Mouse (Mus musculus) hindbrain, postnatal 0 days (tissue): ENCODE measurements around the gene Ccnyl1. TPM values are rescaled to one million over a fixed set of nuclear protein-coding genes. Genes with fewer than 3 reads are reported as not detected.

Source experiments
- ATAC-seq: fragments of 200-750 bp; cut with Nextera tagmentation; 2 replicates; pipeline ENCODE4 v1.8.0; 2017; ENCODE audit warnings: mild to moderate bottlenecking, moderate TSS enrichment, moderate library complexity
- DNase-seq: peaks from one replicate; pipeline ENCODE4 v3.0.0-alpha.2; 2015; ENCODE audit warnings: low spot score
- H3K27ac ChIP-seq: fragments of 300-500 bp; sonication (generic); 2 replicates; pipeline ENCODE4 v1.5.1; 2014; ENCODE audit warnings: mild to moderate bottlenecking
- H3K27me3 ChIP-seq: fragments of 300-500 bp; sonication (generic); 2 replicates; pipeline ENCODE4 v1.6.1; 2014; ENCODE audit warnings: low read length, mixed read lengths; ENCODE audit not compliant: insufficient read depth
- H3K36me3 ChIP-seq: fragments of 300-500 bp; sonication (generic); 2 replicates; pipeline ENCODE4 v1.6.1; 2014; ENCODE audit warnings: low read length, mixed read lengths; ENCODE audit not compliant: insufficient read depth
- H3K4me1 ChIP-seq: fragments of 300-500 bp; sonication (generic); 2 replicates; pipeline ENCODE4 v1.6.1; 2014; ENCODE audit warnings: antibody characterized with exemption, low read length, mixed read lengths; ENCODE audit not compliant: insufficient read depth
- H3K4me2 ChIP-seq: fragments of 300-500 bp; sonication (generic); 2 replicates; pipeline ENCODE4 v1.6.1; 2014; ENCODE audit warnings: low read depth, mild to moderate bottlenecking, low read length, moderate library complexity, mixed read lengths
- H3K4me3 ChIP-seq: fragments of 300-500 bp; sonication (generic); 2 replicates; pipeline ENCODE4 v1.5.1; 2014; ENCODE audit warnings: low read length
- H3K9ac ChIP-seq: fragments of 300-500 bp; sonication (generic); replicated peaks from 2 replicates; pipeline ENCODE4 v1.6.1; 2014; ENCODE audit warnings: mild to moderate bottlenecking, low read length, moderate library complexity, mixed read lengths
- H3K9me3 ChIP-seq: fragments of 300-500 bp; sonication (generic); 2 replicates; pipeline ENCODE4 v1.6.1; 2016; ENCODE audit warnings: low read length, mixed read lengths
- CTCF ChIP-seq: IDR thresholded peaks from 2 replicates; pipeline ENCODE4 v1.5.1; 2016; ENCODE audit warnings: antibody characterized with exemption, control low read depth, low read depth
- WGBS: fragments of 180-500 bp; shearing (Covaris S2); extraction: QIAGEN DNeasy Blood & Tissue Kit; methylation state at CpG from one replicate; pipeline ENCODE4 v1.1.7; 2014; 5-methylcytosine and 5-hydroxymethylcytosine counted together
- polyA plus RNA-seq: library from polyadenylated mRNA; unstranded; fragments of >200 nt; fragmentation: Nextera tagmentation; extraction: Ambion mirVana; gene quantifications from 2 replicates; pipeline ENCODE4 v1.2.1, GENCODE M21; 2015
- total RNA-seq: library from RNA; depleted of rRNA; stranded (reverse); fragments of >200 nt; gene quantifications from 2 replicates; pipeline ENCODE4 v1.2.3, GENCODE M21; 2014

Gene Ccnyl1
- total and polyA plus RNA-seq, 2 experiments from 2014 or later: 3.5 to 17.5 TPM

DNA sequence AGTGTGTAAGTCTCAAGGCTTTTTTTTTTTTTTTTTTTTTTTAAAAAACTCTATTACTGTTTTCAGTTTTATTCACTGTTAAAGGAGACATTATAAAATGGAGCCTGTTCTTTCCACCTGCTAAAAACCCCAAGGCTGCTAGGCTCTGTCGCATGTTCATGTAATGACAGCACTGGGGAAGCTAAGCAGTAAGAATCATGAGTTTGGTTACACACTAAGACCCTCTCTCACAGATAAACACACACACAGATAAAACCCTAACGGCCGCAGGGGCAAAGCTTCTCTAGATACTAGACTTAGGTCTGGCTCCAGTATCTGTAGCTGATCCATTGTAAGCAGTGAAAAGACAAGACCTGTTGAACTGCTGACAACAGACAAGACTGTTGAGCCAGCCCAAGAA, 8.8 kb upstream of the Ccnyl1 start:
- Histone ChIP-seq H3K9me3 (no peaks in the 10 kb centered on the region), H3K9ac (no peak overlapping the region), H3K27me3 (no peaks in the 10 kb centered on the region), H3K36me3 (no peaks in the 10 kb centered on the region), H3K4me3 (no peak overlapping the region), H3K27ac (no peak overlapping the region), H3K4me2 (no peak overlapping the region), H3K4me1 (no peaks in the 10 kb centered on the region)
- no peak for DNase-seq
- 96% methylated on average over 3 of the region's 3 CpGs for WGBS
- TF ChIP-seq CTCF: no peak
- ATAC-seq: no peak

DNA sequence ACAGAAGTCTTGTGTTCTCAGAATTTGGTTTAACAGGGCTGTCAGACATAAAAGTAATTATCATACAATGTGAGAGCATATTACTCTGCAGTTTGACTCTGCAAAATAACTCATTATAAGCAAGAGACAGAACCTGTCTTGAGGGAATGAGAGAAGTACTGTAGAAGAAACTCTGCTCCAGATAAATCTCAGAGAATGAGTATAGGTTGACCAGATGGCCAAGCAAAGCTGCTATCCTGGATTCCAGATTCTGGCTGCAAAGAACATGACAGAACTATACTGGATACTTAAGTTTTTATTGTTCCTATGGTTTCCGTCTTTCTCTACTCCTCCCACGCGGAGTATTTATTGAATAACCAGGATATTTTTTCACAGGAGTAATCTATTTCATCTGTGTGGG, 7.2 kb upstream of the Ccnyl1 start:
- no peak for TF ChIP-seq CTCF
- Histone ChIP-seq H3K4me2 (no peak overlapping the region), H3K27me3 (no peaks in the 10 kb centered on the region), H3K9me3 (no peaks in the 10 kb centered on the region), H3K36me3 (no peaks in the 10 kb centered on the region), H3K4me1 (no peaks in the 10 kb centered on the region), H3K4me3 (no peak overlapping the region), H3K9ac (no peak overlapping the region), H3K27ac (no peak overlapping the region)
- 92% methylated on average over 3 of the region's 3 CpGs for WGBS
- no peak for ATAC-seq
- DNase-seq: no peak

DNA sequence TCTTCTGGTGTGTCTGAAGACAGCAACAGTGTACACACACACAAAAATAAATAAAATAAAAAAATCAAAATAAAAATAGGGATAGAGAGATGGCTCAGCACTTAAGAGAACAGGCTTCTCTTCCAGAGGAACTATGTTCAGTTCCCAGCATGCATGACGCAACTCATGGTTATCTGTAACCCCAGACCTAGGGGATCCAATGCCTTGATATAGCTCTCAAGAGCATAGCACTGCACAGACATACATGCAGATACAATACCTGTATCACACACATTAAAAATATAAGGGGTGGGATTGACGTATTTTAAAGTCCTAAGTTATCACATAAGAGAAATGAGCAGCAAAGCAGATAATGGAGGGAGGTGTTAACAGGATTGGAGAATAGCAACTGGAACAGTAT, 5.8 kb upstream of the Ccnyl1 start:
- Histone ChIP-seq H3K9me3 (no peaks in the 10 kb centered on the region), H3K27me3 (no peaks in the 10 kb centered on the region), H3K9ac (no peak overlapping the region), H3K4me1 (no peaks in the 10 kb centered on the region), H3K4me2 (no peak overlapping the region), H3K36me3 (no peaks in the 10 kb centered on the region), H3K4me3 (no peak overlapping the region), H3K27ac (no peak overlapping the region)
- DNase-seq (no peak), ATAC-seq (no peak)
- no peak for TF ChIP-seq CTCF
- 95% methylated on average over 2 of the region's 2 CpGs for WGBS

DNA sequence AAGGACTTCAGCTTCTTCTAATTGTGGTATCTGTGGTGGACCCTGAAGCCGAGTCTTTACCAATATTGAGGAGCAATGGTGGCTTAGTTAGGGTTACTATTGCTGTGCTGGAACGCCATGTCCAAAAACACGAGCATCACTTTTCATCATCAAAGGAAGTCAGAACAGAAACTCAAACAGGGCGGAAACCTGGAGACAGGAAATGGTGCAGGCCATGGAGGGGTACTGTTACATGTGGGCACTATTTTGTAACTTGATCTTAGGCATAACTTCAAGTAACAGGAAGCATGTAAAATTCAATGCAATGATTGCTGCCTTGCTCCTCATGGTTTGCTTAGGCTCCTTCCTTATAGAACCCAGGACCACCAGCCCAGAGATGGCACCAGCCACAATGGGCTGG, 2.2 kb upstream of the Ccnyl1 start:
- WGBS: 88% methylated on average over 4 of the region's 4 CpGs
- ATAC-seq: no peak

DNA sequence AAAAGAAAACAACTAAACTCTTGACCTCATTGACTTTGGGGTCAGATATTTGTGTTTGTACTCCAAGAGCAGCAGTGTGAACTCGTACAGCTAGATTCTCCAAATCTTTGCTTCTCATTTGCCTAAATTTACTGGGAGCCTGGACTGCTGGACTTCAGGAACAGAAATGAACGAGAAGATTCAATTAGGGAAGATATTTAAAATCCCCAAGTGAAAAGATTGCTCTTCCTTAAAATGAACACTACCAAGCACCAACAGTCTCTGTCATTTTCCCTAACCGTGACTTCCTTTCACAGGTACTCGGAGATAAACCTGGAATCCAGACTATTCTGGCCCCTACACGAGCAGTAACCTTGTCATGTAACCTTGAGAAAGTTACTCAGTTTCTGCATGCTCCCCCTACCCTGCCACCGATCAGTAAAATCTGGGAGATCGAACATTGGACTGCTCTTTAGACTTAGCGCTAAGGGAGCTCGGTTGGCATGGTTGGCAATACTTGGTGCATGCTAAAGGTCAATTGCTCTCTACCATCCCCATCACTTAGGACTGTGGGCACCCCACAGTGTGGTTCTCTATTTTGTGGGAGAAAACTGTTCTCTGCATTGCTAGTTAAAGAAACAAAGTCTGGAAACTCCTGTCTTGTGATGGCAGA, 568 bp upstream of the Ccnyl1 start:
- Histone ChIP-seq H3K4me3 (peak overlapping the region; percentile 95), H3K9me3 (no peaks in the 10 kb centered on the region), H3K4me1 (peaks cover 12% of the 10 kb centered on the region), H3K36me3 (no peaks in the 10 kb centered on the region), H3K9ac (peak overlapping the region; percentile 22; the same call in 1 of the 2 replicates), H3K27ac (no peak overlapping the region), H3K4me2 (peak overlapping the region; percentile 88), H3K27me3 (no peaks in the 10 kb centered on the region)
- no peak for TF ChIP-seq CTCF
- WGBS: 29% methylated on average over 9 of the region's 9 CpGs
- ATAC-seq (no peak), DNase-seq (no peak)

More for the DNA sequence above, 2.2 kb upstream of the Ccnyl1 start:
- H3K4me1 ChIP-seq: peaks cover 8% of the 10 kb centered on the region
- TF ChIP-seq CTCF: no peak
- H3K4me3 ChIP-seq: no peak overlapping the region
- no peak for DNase-seq
- H3K36me3 ChIP-seq: no peaks in the 10 kb centered on the region
- H3K9me3 ChIP-seq: no peaks in the 10 kb centered on the region
- H3K4me2 ChIP-seq: no peak overlapping the region
- no peak overlapping the region for H3K27ac ChIP-seq
- H3K27me3 ChIP-seq: no peaks in the 10 kb centered on the region
- no peak overlapping the region for H3K9ac ChIP-seq

DNA sequence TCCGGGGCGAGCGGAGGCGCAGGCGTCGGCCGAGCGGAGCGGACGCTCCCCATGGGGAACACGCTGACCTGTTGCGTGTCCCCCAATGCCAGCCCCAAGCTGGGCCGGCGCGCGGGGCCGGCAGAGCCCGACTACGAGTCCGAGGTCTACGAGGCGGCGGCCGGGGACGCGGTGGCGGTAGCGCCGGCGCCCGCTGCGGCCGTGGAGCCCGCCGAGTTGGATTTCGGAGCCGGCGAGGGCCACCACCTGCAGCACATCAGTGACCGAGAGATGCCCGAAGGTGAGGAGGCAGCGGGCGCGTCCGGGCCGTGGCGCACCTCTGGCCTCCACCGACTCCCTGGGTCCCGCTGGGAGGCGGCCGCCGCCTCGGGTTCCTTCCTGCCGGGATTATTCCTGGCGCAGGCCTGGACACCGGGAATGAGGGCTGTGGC, 881 bp downstream of the Ccnyl1 start:
- H3K9ac ChIP-seq: peak overlapping the region; percentile 78
- peaks cover 12% of the 10 kb centered on the region for H3K4me1 ChIP-seq
- WGBS: 0% methylated on average over 29 of the region's 55 CpGs
- H3K27me3 ChIP-seq: no peaks in the 10 kb centered on the region
- TF ChIP-seq CTCF: no peak
- H3K4me3 ChIP-seq: peak overlapping the region; percentile 95
- ATAC-seq: no peak
- no peaks in the 10 kb centered on the region for H3K9me3 ChIP-seq
- H3K36me3 ChIP-seq: no peaks in the 10 kb centered on the region
- H3K4me2 ChIP-seq: peak overlapping the region; percentile 78
- peak; percentile 60 for DNase-seq
- peak overlapping the region; percentile 78 for H3K27ac ChIP-seq

DNA sequence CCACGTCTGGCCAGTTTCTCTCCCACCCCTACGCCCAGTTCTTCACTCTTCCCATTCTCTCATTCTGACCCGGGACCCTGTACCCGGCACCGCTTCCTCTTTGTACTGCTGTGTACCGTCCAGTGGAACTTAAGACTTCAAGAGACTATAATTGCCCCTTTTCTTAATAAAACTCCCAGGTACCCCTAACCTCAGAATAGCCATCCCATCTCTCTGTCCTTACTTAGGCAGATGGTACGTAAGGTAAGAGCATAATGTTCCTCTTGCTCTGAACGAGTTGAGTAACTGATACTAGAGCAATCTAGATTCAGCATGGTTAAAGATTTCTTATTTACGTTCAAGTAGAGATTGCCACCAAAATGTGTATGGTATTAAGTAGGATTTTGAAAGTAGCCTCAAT, 1.3 kb downstream of the Ccnyl1 start:
- Histone ChIP-seq H3K9me3 (no peaks in the 10 kb centered on the region), H3K27me3 (no peaks in the 10 kb centered on the region), H3K4me2 (peak overlapping the region; percentile 78), H3K27ac (0 out of 2 replicates have a peak overlapping the region, but pooled peaks have one; percentile 78), H3K36me3 (no peaks in the 10 kb centered on the region), H3K4me3 (peak overlapping the region; percentile 95), H3K9ac (peak overlapping the region; percentile 78), H3K4me1 (peaks cover 12% of the 10 kb centered on the region)
- ATAC-seq (no peak), DNase-seq (no peak)
- TF ChIP-seq CTCF: no peak
- under 1% methylated on average over 9 of the region's 9 CpGs for WGBS
